Mouse (Mus musculus) induced T-regulatory cell, adult 2 months (primary cell): ENCODE results near the gene Esp36.
"Not testable (repeated sequence)": the region's sequence is repeated elsewhere in the genome, so short reads cannot be mapped to it uniquely, and the experiment has no call there.

Experiments used
- DNase-seq: peaks from one replicate; pipeline ENCODE4 v3.0.0-alpha.2; 2012; ENCODE audit warnings: low read depth

The Esp36 gene

GRCm38 (mm10) chr17:38420085-38420484, at the start of gene Esp36:
Gene Esp36, minus strand, starts transcription at chr17:38420185.
- DNase-seq, result no peak

DNA sequence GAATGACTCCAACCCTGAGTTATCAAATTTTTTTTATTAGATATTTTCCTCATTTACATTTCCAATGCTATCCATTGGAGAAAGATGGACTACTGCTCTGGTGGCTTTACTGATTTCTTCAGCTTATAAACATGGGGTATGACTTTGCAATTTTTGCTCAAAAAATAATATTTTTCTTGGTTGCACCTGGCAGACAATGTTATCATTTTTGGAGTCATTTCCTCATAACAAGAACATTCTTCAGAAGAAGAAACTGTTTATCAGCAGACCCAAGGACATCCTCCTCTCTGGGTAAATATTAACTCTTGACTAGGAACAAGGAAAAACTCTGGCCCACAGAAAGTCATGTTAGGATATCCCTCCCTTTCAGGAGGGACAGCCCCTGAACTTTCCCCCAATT, 36.2 kb upstream of the Esp36 start:
- not testable (repeated sequence) for DNase-seq

GRCm38 (mm10) chr17:38450688-38451087, 30.7 kb upstream of the Esp36 start:
- no peak for DNase-seq

GRCm38 (mm10) chr17:38406135-38406534, 13.8 kb downstream of the Esp36 start:
- DNase-seq, result no peak

DNA sequence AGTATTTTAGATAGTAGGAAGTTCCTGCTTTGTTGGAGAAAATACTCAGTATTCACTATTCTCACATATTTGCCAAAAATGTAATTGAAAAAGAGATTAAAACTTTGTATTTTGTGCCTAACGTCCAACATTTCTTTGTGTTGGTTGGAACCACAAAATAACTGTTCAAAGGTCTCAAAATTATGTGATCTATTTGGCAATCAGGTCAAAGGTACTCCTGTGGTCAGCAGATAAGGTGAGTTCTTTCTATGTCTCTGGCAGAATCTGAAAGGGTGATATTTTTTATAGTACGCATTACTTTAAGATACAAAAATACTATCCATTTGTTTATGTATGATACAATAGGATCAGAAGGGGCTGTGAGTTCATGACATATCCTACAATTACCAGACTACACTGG, 28.2 kb downstream of the Esp36 start:
- no peak for DNase-seq
